Mouse (Mus musculus) brown adipose tissue, adult 24 weeks (tissue): Measurements from ENCODE around the gene Ncf4. TPM values are rescaled to one million over a fixed set of nuclear protein-coding genes. Genes with fewer than 3 reads are reported as not detected.

ENCODE experiments used
- H3K27ac ChIP-seq: fragments of 200-500 bp; replicated peaks from 2 replicates; pipeline ENCODE4 v1.5.1; 2012; ENCODE audit warnings: low read depth, mild to moderate bottlenecking, low read length
- H3K4me1 ChIP-seq: fragments of 200-500 bp; 2 replicates; pipeline ENCODE4 v1.6.1; 2012; ENCODE audit warnings: low read length, mixed read lengths; ENCODE audit not compliant: control insufficient read depth, insufficient read depth, insufficient read length
- H3K4me3 ChIP-seq: fragments of 200-500 bp; 2 replicates; pipeline ENCODE4 v1.5.1; 2012; ENCODE audit warnings: low read depth, mild to moderate bottlenecking, low read length, moderate library complexity; ENCODE audit not compliant: insufficient read depth
- polyA plus RNA-seq: library from polyadenylated mRNA; stranded (reverse); fragments of >200 nt; gene quantifications from 2 replicates; pipeline ENCODE4 v1.2.4, GENCODE M21; 2012; ENCODE audit not compliant: missing spikeins, insufficient read depth, insufficient read length

Ncf4 gene
- 3.3 and 3.5 TPM in 2 replicates for polyA plus RNA-seq

GRCm38 (mm10) chr15:78244695-78245492, at the start of gene Ncf4:
Gene Ncf4, plus strand, starts transcription at chr15:78244801.
- Histone ChIP-seq H3K4me3 (peak within 1 kb of the TSS; percentile 30), H3K27ac (peak within 1 kb of the TSS; percentile 38), H3K4me1 (no peaks in the 10 kb centered on the region)

DNA sequence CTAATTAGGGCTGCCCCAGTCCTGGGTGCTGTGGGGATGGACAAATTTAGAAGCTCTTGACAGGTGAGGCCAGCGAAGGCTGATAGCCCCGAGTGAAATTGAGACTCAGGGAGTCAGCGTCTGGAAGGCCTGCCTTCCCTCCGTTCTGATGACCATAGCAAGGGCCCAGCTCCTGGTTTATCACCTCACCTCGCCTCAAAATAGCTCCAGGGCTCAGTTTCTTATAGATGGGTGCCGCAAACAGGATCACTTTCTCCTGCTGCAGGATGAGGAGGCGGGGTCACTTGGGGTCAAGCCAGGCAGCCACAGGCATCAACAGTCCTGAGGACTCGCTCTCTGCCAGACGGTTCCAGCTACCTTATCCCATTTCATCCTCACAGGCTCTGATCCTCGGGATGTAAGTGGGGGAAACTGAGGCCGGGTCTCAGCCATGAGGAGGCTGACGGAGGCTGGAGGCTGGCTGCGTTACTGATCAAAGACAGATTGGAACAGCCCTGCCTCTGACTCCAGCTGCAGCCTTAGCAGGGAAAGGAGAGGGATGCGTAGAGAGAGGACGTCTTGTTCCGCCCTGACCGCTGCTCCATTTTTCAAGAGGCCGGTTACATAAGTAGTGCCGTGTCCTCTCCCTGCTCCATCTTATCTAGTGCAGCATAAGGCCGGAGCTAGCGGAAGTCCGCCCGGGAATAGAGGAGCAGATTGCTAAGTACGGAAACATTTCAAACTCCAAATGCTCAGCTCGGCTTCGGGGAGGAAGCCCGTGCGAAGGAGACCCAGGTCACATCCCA, 49.3 kb upstream of the Ncf4 start:
- H3K4me1 ChIP-seq, result no peaks in the 10 kb centered on the region
- H3K27ac ChIP-seq, result no peak overlapping the region
- H3K4me3 ChIP-seq, result no peak overlapping the region

DNA sequence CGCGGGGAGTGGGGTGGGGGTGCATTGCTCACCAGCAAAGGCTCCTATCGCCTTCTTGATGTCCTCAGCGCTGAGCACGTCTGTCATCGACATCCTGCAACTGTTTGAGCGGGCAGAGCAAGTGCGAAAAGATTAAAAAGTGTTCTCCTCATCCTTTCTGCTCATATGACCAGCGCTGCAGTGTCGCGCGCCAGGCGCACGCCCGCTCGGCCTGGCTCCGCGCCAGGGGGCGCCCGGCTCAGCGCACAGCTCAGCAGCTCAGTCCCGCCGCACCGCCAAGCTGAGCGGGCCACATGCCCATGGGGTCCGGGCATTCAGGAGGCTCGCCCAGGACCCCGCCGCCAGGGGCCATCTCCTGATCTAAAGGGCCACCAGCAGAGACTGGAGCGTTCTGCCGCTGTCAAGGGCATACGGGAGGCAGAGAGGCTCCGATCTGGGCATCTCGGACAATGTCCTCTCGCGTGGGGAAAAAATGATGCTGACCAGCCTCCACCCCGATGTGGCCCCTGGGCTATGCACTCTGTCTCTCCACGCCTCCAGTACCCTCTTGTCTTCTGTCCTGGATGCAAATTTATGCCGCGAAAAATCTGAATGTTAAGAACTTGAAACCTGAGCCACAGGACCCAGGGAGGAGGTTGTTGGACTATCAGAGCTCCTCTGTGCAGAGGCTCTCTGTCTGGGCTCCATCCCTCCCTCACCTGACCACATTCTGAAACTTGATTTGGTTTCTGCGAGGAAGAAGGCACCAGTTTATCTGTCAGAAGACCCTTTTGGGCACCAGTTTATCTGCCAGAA, 40.4 kb upstream of the Ncf4 start:
- Histone ChIP-seq H3K27ac (no peak overlapping the region), H3K4me1 (no peaks in the 10 kb centered on the region), H3K4me3 (no peak overlapping the region)

DNA sequence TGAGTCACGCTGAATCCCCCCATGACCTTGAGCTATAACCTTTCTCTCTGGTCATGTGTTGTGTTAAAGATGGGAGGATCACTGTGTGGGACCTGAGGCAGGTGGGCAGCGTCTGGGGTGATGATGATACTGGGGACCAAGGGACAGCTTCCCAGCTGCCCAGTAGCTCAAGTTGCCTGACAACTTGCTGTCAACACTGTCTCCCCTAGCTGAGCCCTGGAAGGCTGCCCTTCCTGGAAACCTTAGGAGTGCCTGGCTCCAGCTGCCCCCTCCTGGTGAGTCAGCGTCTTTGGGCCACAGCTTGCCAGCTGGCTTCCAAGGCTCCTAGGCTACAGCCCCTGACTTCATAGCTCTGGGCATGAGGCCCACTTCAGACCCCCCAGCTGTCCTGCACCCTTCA, 39.4 kb upstream of the Ncf4 start:
- no peak overlapping the region for H3K4me3 ChIP-seq
- H3K4me1 ChIP-seq, result no peaks in the 10 kb centered on the region
- no peak overlapping the region for H3K27ac ChIP-seq

DNA sequence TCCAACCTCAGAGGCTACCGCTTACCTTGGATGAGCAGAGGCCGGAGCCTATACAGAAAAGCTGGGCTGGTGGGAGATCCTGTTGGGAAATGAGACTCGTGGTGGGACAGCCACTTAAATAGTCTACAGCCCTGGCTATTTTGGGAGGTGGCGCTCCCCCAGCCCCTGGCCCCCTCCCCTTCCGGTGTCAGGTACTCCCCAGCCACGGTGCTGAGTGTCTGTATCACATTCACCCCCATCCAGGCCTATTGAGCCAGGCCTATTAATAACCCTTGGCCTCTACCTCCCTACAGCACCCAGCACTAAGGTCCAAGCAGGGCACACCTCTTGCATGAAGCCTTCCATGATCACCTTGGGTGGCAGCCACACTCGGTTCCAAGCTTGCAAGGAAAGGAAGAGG, 38.3 kb upstream of the Ncf4 start, which contains the start of gene Pvalb:
TSS of gene Pvalb (minus strand) at position 89 of the 400 bp plus-strand sequence.
- H3K4me3 ChIP-seq, result no peak within 1 kb of the TSS
- H3K4me1 ChIP-seq, result no peaks in the 10 kb centered on the region
- no peak within 1 kb of the TSS for H3K27ac ChIP-seq

DNA sequence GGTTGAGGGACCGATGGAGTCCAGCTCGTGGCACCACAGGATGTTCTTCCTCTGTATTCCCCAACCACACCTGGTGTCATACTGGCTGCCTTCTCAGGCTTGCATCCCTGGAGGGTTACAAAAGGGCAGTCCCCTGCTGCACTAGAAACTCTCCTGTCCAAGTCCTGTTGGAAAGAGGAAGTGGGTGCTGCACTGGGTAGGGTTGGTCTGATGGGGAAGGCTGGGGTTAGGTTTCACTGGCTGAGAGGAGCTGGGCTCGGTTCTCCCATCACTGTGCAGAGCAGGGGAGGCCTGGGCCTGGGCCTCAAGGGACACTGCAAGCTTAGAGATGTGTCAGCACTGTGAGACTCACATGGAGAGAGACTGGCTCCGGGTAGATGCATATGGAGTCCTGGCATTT, 34.4 kb upstream of the Ncf4 start:
- Histone ChIP-seq H3K4me1 (no peaks in the 10 kb centered on the region; the same call in 1 of the 2 replicates), H3K4me3 (no peak overlapping the region), H3K27ac (no peak overlapping the region)

GRCm38 (mm10) chr15:78211367-78211766, 33.2 kb upstream of the Ncf4 start:
- no peak overlapping the region for H3K27ac ChIP-seq
- H3K4me1 ChIP-seq, result no peaks in the 10 kb centered on the region; the same call in 1 of the 2 replicates
- no peak overlapping the region for H3K4me3 ChIP-seq

GRCm38 (mm10) chr15:78215269-78215668, 29.3 kb upstream of the Ncf4 start:
- Histone ChIP-seq H3K27ac (no peak overlapping the region), H3K4me3 (no peak overlapping the region), H3K4me1 (no peaks in the 10 kb centered on the region; the same call in 1 of the 2 replicates)

GRCm38 (mm10) chr15:78227816-78228215, 16.8 kb upstream of the Ncf4 start:
- Histone ChIP-seq H3K27ac (no peak overlapping the region), H3K4me1 (no peaks in the 10 kb centered on the region), H3K4me3 (no peak overlapping the region)

DNA sequence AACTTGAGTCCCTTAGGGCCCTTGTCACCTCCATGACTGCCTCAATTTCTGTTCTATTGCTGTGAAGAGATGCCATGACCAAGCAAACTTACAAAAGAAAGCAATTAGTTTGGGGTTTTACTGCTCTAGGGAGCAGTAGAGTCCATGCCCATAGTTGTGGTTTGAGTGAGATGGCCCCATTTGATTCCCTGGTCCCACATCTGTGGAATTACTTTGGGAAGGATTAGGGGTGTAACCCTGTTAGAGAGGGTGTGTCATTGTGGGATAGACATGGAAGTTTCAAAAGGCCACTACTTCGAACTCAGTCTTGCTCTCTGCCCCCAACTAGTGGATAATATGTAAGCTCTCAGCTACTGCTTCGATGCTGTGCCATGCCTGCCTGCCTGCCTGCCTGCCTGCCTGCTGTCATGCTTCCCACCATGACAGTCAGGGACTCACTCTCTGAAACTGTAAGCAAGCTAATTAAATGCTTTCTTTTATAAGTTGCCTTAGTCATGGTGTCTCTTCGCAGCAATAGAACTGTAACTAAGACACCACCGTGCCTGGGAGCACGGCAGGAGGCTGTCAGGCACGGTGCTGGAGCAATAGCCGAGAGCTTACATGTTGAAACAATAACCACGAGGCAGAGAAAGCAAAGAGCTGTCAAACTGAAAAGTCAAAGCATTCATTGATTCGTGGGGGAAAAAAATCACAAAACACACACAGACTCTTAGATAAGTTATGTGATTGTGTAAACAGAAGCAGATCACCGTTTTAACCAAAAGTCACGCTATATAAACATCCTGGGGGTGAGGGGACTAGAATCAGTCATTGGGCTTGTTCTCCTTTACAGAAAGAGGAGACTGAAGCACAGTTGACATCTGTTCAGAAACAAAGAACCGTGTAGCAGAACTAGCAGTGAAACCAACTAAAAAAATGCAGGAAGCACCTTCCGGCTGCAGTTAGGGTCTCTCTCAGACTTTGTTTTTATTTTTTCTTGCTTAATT, 13.0 kb upstream of the Ncf4 start:
- Histone ChIP-seq H3K4me1 (no peaks in the 10 kb centered on the region), H3K27ac (no peak overlapping the region), H3K4me3 (no peak overlapping the region)

DNA sequence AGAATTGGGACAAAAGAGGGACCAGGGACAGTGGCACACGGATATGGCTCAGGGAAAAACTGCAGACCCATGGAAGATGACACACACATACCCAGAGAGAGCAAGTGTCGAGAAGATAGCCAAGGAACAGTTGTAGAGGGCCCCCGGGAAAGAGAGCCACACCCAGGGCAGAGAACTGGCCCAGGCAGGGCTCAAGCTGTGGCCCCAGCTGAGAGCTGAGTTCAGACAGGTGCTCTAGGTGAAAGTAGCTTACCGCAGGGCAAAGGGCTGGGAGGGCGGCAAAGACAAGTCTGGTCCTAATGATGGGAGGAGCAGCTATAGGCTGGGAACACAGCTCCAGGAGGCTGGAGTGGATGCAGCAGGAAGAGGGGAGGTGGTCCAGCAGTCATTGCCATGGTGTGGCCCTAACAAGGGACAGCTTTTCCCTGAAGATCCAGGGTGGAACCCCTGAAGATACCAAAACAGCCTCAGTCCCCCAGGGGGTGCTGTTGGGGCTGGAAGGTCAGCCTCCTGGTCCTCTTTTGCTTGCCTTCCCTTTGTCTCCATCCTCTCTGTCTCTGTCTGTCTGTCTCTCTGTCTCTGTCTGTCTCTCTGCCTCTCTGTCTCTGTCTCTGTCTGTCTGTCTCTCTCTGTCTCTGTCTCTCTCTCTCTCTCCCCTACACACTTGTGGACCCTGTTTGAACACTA, 9.6 kb upstream of the Ncf4 start:
- Histone ChIP-seq H3K27ac (no peak overlapping the region), H3K4me1 (no peaks in the 10 kb centered on the region), H3K4me3 (no peak overlapping the region)

GRCm38 (mm10) chr15:78239453-78239852, 5.1 kb upstream of the Ncf4 start:
- H3K27ac ChIP-seq, result no peak overlapping the region
- H3K4me1 ChIP-seq, result no peaks in the 10 kb centered on the region
- H3K4me3 ChIP-seq, result no peak overlapping the region

DNA sequence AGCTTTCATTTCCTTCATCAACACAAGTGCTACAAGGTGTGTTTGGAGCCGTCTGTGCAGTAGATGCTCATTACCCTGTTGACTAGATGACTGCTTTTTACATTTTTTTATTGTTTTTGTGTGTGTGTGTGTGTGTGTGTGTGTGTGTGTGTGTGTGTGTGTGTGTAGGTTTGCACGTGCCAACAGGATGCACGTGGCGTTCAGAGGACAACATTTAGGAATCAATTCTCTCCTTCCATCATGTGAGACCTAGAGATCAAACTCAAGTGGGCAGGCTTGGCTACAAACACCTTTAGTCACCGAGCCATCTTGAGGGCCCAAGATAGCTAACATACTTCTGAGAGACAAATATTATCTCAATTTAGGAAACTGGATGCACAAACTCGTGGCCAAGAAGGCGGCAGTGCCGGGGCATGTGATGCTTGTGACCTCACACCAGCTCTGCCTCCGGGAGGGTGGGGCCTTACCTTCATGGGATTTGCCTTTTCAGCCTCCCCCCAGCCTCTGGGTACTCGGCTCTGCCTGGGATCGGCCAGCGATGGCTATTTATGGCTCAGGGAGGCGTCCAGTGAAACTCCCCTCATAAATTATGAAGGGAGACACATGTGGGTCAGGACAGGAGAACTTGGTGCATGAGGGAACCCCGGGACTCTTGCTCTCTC, 4.5 kb upstream of the Ncf4 start:
- Histone ChIP-seq H3K27ac (no peak overlapping the region), H3K4me1 (no peaks in the 10 kb centered on the region), H3K4me3 (no peak overlapping the region)
